Mouse (Mus musculus): ENCODE measurements around the gene Ablim2. TPM values are rescaled to one million over a fixed set of nuclear protein-coding genes. Genes with fewer than 3 reads are reported as not detected.

Gene Ablim2
- polyA plus RNA-seq, 1 experiment from 2014 or later, result 0.18 TPM

- Histone ChIP-seq H3K4me1 (replicated peaks; ENCODE audit: control insufficient read depth, insufficient read depth, low read length) (peaks cover 3% of the 10 kb centered on the region; the same call in 1 of the 2 replicates), H3K27me3 (replicated peaks; ENCODE audit: control insufficient read depth, insufficient read depth, low read length) (no peaks in the 10 kb centered on the region), H3K4me2 (no peak overlapping the region), H3K27ac (ENCODE audit: low read depth, low read length) (no peak overlapping the region), H3K9ac (ENCODE audit: low read depth, low read length) (no peak overlapping the region), H3K4me3 (ENCODE audit: low read depth, low read length) (no peak overlapping the region), H3K36me3 (ENCODE audit: control insufficient read depth, insufficient read depth, low read length) (no peaks in the 10 kb centered on the region), H3K9me3 (ENCODE audit: control insufficient read depth, low read length) (no peaks in the 10 kb centered on the region)
- WGBS, result 84% methylated on average over 12 of the region's 12 CpGs
- ATAC-seq (replicated peaks; ENCODE audit: low FRiP score), result no peak
- no peak for DNase-seq (ENCODE audit: low spot score)
These were observed 158.1 kb downstream of the Ablim2 start for GRCm38 (mm10) chr5:35915629-35916300.

DNA sequence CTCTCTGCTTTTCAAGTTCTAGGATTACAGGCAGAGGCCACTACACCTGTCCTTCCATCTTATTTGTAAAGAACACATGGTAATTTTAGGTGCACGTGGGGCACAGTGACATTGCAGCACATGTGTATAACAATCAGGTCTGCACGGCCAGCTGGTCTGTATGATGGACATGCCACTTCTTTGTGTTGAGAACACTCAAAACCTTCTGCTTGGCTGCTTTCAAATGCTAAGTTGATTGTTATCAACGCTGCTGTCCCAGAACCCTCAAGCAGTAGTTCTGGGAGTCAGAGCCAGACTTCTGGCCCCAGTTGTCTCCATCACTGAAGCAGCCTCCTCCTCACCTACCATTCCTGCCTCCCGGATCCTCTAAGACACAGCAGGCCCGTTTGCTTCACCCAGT lies 159.0 kb downstream of the Ablim2 start:
- no peak overlapping the region for H3K27ac ChIP-seq (ENCODE audit: low read depth, low read length)
- H3K4me2 ChIP-seq, result no peak overlapping the region
- no peaks in the 10 kb centered on the region for H3K9me3 ChIP-seq (ENCODE audit: control insufficient read depth, low read length)
- H3K36me3 ChIP-seq (ENCODE audit: control insufficient read depth, insufficient read depth, low read length), result no peaks in the 10 kb centered on the region
- DNase-seq (ENCODE audit: low spot score), result no peak
- no peaks in the 10 kb centered on the region for H3K27me3 ChIP-seq (replicated peaks; ENCODE audit: control insufficient read depth, insufficient read depth, low read length)
- H3K4me1 ChIP-seq (replicated peaks; ENCODE audit: control insufficient read depth, insufficient read depth, low read length), result peaks cover 7% of the 10 kb centered on the region; the same call in 1 of the 2 replicates
- no peak for ATAC-seq (replicated peaks; ENCODE audit: low FRiP score)
- no peak overlapping the region for H3K9ac ChIP-seq (ENCODE audit: low read depth, low read length)
- H3K4me3 ChIP-seq (ENCODE audit: low read depth, low read length), result no peak overlapping the region
- WGBS, result 76% methylated on average over 5 of the region's 5 CpGs

DNA sequence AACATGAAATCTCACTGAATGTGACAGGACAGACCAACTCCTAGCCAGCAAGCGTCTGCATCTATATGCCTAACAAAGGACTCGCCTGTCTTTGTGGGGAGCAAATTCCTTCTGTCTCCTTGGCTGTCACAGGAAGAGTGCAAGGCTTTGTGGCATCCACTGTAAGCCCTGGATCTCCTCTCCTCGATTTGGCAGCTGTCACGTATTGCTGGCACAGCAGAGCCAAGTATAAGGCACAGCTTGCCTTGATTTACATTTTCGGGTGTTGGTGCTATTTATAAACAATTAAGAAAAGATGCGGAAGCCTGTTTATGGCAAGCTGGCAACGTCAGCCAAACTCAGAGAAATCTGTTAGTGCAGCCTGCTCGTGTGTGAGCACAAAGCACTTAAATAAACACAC lies 160.7 kb downstream of the Ablim2 start:
- Histone ChIP-seq H3K27ac (ENCODE audit: low read depth, low read length) (no peak overlapping the region), H3K9me3 (ENCODE audit: control insufficient read depth, low read length) (no peaks in the 10 kb centered on the region), H3K36me3 (ENCODE audit: control insufficient read depth, insufficient read depth, low read length) (no peaks in the 10 kb centered on the region), H3K9ac (ENCODE audit: low read depth, low read length) (no peak overlapping the region), H3K27me3 (replicated peaks; ENCODE audit: control insufficient read depth, insufficient read depth, low read length) (no peaks in the 10 kb centered on the region), H3K4me2 (no peak overlapping the region), H3K4me1 (replicated peaks; ENCODE audit: control insufficient read depth, insufficient read depth, low read length) (peaks cover 9% of the 10 kb centered on the region; the same call in 1 of the 2 replicates), H3K4me3 (ENCODE audit: low read depth, low read length) (no peak overlapping the region)
- no peak for ATAC-seq (replicated peaks; ENCODE audit: low FRiP score)
- DNase-seq (ENCODE audit: low spot score), result no peak
- 54% methylated on average over 8 of the region's 8 CpGs for WGBS

DNA sequence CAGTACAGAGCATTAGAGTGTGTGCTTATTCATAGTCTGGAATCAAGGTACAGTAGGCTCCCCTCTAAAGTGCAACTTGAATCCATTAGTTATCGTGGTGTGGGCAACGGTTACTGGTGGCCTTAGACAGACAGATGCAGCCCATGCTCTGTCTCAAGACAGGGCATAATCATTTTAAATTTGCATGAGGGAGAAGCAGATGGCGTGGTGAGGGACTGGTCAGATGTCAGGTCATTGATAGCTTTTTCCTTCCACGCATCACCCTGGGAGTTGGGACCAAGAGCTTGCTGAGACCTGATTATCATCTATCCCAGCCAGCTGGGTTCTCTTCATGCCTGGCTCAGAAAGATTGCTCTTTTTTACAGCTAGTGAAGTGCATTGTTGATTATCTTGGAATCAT lies 162.4 kb downstream of the Ablim2 start:
- Histone ChIP-seq H3K9ac (ENCODE audit: low read depth, low read length) (no peak overlapping the region), H3K4me2 (no peak overlapping the region), H3K27me3 (replicated peaks; ENCODE audit: control insufficient read depth, insufficient read depth, low read length) (no peaks in the 10 kb centered on the region), H3K27ac (ENCODE audit: low read depth, low read length) (no peak overlapping the region), H3K9me3 (ENCODE audit: control insufficient read depth, low read length) (no peaks in the 10 kb centered on the region), H3K36me3 (ENCODE audit: control insufficient read depth, insufficient read depth, low read length) (no peaks in the 10 kb centered on the region), H3K4me1 (replicated peaks; ENCODE audit: control insufficient read depth, insufficient read depth, low read length) (peaks cover 8% of the 10 kb centered on the region; the same call in 1 of the 2 replicates), H3K4me3 (ENCODE audit: low read depth, low read length) (no peak overlapping the region)
- DNase-seq (ENCODE audit: low spot score) (no peak), ATAC-seq (replicated peaks; ENCODE audit: low FRiP score) (no peak)
- WGBS, result 59% methylated on average over 4 of the region's 4 CpGs

DNA sequence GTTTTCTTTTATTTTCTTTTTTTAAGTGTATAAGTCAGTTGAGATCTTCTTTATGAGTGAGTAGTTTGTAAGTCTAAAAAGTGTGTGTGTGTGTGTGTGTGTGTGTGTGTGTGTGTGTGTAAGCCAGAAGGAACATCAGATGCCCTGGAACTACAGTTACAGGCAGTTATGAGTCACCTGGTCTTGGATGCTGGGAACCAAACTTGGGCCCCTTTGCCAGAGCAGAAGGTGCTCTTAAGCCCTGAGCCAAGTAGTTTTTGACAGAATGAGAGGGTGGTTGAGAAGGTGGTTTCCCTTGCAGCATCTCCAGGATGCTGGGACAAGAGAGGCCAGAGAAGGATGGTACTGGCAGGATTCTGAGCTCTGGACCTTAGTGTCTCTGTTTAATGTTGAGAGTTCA lies 162.9 kb downstream of the Ablim2 start:
- no peak overlapping the region for H3K27ac ChIP-seq (ENCODE audit: low read depth, low read length)

GRCm38 (mm10) chr5:35921141-35921540 lies 163.5 kb downstream of the Ablim2 start:
- no peak overlapping the region for H3K9ac ChIP-seq (ENCODE audit: low read depth, low read length)
- H3K27me3 ChIP-seq (replicated peaks; ENCODE audit: control insufficient read depth, insufficient read depth, low read length), result no peaks in the 10 kb centered on the region
- no peak overlapping the region for H3K4me3 ChIP-seq (ENCODE audit: low read depth, low read length)
- peaks cover 6% of the 10 kb centered on the region; the same call in 1 of the 2 replicates for H3K4me1 ChIP-seq (replicated peaks; ENCODE audit: control insufficient read depth, insufficient read depth, low read length)
- no peaks in the 10 kb centered on the region for H3K36me3 ChIP-seq (ENCODE audit: control insufficient read depth, insufficient read depth, low read length)
- no peak for DNase-seq (ENCODE audit: low spot score)
- H3K9me3 ChIP-seq (ENCODE audit: control insufficient read depth, low read length), result no peaks in the 10 kb centered on the region
- WGBS, result 69% methylated on average over 6 of the region's 6 CpGs
- H3K27ac ChIP-seq (ENCODE audit: low read depth, low read length), result peak overlapping the region; percentile 77
- no peak for ATAC-seq (replicated peaks; ENCODE audit: low FRiP score)
- no peak overlapping the region for H3K4me2 ChIP-seq

More for the DNA sequence above, 162.9 kb downstream of the Ablim2 start:
- no peaks in the 10 kb centered on the region for H3K36me3 ChIP-seq (ENCODE audit: control insufficient read depth, insufficient read depth, low read length)
- no peak for DNase-seq (ENCODE audit: low spot score)
- no peak overlapping the region for H3K9ac ChIP-seq (ENCODE audit: low read depth, low read length)
- H3K4me3 ChIP-seq (ENCODE audit: low read depth, low read length), result no peak overlapping the region
- no peaks in the 10 kb centered on the region for H3K9me3 ChIP-seq (ENCODE audit: control insufficient read depth, low read length)
- H3K4me1 ChIP-seq (replicated peaks; ENCODE audit: control insufficient read depth, insufficient read depth, low read length), result peaks cover 6% of the 10 kb centered on the region; the same call in 1 of the 2 replicates
- H3K4me2 ChIP-seq, result no peak overlapping the region
- no peaks in the 10 kb centered on the region for H3K27me3 ChIP-seq (replicated peaks; ENCODE audit: control insufficient read depth, insufficient read depth, low read length)
- ATAC-seq (replicated peaks; ENCODE audit: low FRiP score), result no peak

- no peaks in the 10 kb centered on the region for H3K27me3 ChIP-seq (replicated peaks; ENCODE audit: control insufficient read depth, insufficient read depth, low read length)
- DNase-seq (ENCODE audit: low spot score), result no peak
- H3K4me3 ChIP-seq (ENCODE audit: low read depth, low read length), result no peak overlapping the region
- no peaks in the 10 kb centered on the region for H3K36me3 ChIP-seq (ENCODE audit: control insufficient read depth, insufficient read depth, low read length)
- peaks cover 6% of the 10 kb centered on the region; the same call in 1 of the 2 replicates for H3K4me1 ChIP-seq (replicated peaks; ENCODE audit: control insufficient read depth, insufficient read depth, low read length)
- no peaks in the 10 kb centered on the region for H3K9me3 ChIP-seq (ENCODE audit: control insufficient read depth, low read length)
- no peak for ATAC-seq (replicated peaks; ENCODE audit: low FRiP score)
- H3K4me2 ChIP-seq, result peak overlapping the region; percentile 23
- H3K27ac ChIP-seq (ENCODE audit: low read depth, low read length), result peak overlapping the region; percentile 77
- WGBS, result 55% methylated on average over 10 of the region's 10 CpGs
- H3K9ac ChIP-seq (ENCODE audit: low read depth, low read length), result no peak overlapping the region
These were observed 164.0 kb downstream of the Ablim2 start for GRCm38 (mm10) chr5:35921595-35922254.

GRCm38 (mm10) chr5:35923448-35923847 lies 165.8 kb downstream of the Ablim2 start:
- DNase-seq (ENCODE audit: low spot score) (no peak), ATAC-seq (replicated peaks; ENCODE audit: low FRiP score) (no peak)
- Histone ChIP-seq H3K36me3 (ENCODE audit: control insufficient read depth, insufficient read depth, low read length) (no peaks in the 10 kb centered on the region), H3K27me3 (replicated peaks; ENCODE audit: control insufficient read depth, insufficient read depth, low read length) (no peaks in the 10 kb centered on the region), H3K4me3 (ENCODE audit: low read depth, low read length) (no peak overlapping the region), H3K4me2 (no peak overlapping the region), H3K27ac (ENCODE audit: low read depth, low read length) (no peak overlapping the region), H3K4me1 (replicated peaks; ENCODE audit: control insufficient read depth, insufficient read depth, low read length) (peaks cover 6% of the 10 kb centered on the region; the same call in 1 of the 2 replicates), H3K9ac (ENCODE audit: low read depth, low read length) (no peak overlapping the region), H3K9me3 (ENCODE audit: control insufficient read depth, low read length) (no peaks in the 10 kb centered on the region)
- WGBS, result 80% methylated on average over 6 of the region's 6 CpGs

All from liver, embryonic 11.5 days (tissue).